Mouse (Mus musculus) liver, adult 2 months (tissue): ENCODE results near the gene Ubxn2a.
"Not testable (repeated sequence)": the region's sequence is repeated elsewhere in the genome, so short reads cannot be mapped to it uniquely, and the experiment has no call there.

Source experiments
- CTCF ChIP-seq: fragments of 200-500 bp; IDR thresholded peaks from 2 replicates; pipeline ENCODE4 v1.5.1; 2011; ENCODE audit warnings: low read depth, low read length, control low read depth
- POLR2A ChIP-seq: fragments of 200-500 bp; IDR thresholded peaks from 2 replicates; pipeline ENCODE4 v1.6.1; 2011; ENCODE audit warnings: low read length, control low read depth; ENCODE audit not compliant: insufficient read depth; ENCODE audit errors: extremely low read depth

DNA sequence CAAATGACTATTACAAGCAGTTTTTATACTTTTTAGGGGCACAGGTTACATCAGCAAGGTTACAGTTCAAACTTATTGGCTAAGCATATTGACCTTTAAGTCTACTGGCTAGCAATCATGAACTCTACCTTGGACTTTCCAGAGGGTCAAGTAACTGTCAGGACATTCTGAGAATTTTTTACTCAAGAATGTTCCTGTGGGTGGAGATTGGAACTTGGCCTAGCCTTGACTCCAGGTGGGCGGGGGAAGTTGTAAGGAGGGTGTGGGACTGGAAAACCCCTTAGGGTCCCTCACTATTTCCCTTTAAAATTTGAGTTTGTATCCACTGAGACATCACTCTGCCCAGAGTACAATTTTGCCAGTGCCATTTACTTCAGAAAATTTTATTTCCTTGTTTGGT lies 3.0 kb upstream of the Ubxn2a start:
- not testable (repeated sequence) for TF ChIP-seq CTCF, POLR2A
